Mouse (Mus musculus) hindbrain, embryonic 15.5 days (tissue): Measurements from ENCODE around the gene Frmd4b. TPM values are rescaled to one million over a fixed set of nuclear protein-coding genes. Genes with fewer than 3 reads are reported as not detected.

Source experiments
- ATAC-seq: fragments of 200-750 bp; cut with Nextera tagmentation; 2 replicates; pipeline ENCODE4 v1.8.0; 2017; ENCODE audit warnings: low read depth, moderate number of reproducible peaks, moderate TSS enrichment; ENCODE audit not compliant: low FRiP score
- H3K27ac ChIP-seq: fragments of 300-500 bp; sonication (generic); replicated peaks from 2 replicates; pipeline ENCODE4 v1.5.1; 2015; ENCODE audit warnings: mild to moderate bottlenecking, inconsistent platforms
- H3K27me3 ChIP-seq: fragments of 300-500 bp; sonication (generic); 2 replicates; pipeline ENCODE4 v1.6.1; 2015; ENCODE audit warnings: control low read depth, inconsistent platforms
- H3K36me3 ChIP-seq: fragments of 300-500 bp; sonication (generic); 2 replicates; pipeline ENCODE4 v1.6.1; 2015; ENCODE audit warnings: control low read depth, inconsistent platforms
- H3K4me1 ChIP-seq: fragments of 300-500 bp; sonication (generic); replicated peaks from 2 replicates; pipeline ENCODE4 v1.6.1; 2015; ENCODE audit warnings: control low read depth, inconsistent platforms
- H3K4me2 ChIP-seq: fragments of 300-500 bp; sonication (generic); 2 replicates; pipeline ENCODE4 v1.6.1; 2015; ENCODE audit warnings: moderate library complexity, mild to moderate bottlenecking, inconsistent platforms
- H3K4me3 ChIP-seq: fragments of 300-500 bp; sonication (generic); 2 replicates; pipeline ENCODE4 v1.5.1; 2015; ENCODE audit warnings: mild to moderate bottlenecking, inconsistent platforms
- H3K9ac ChIP-seq: fragments of 300-500 bp; sonication (generic); 2 replicates; pipeline ENCODE4 v1.6.1; 2015; ENCODE audit warnings: inconsistent platforms
- H3K9me3 ChIP-seq: fragments of 300-500 bp; sonication (generic); 2 replicates; pipeline ENCODE4 v1.6.1; 2016; ENCODE audit warnings: control low read depth, inconsistent platforms
- WGBS: fragments of 180-500 bp; shearing (Covaris S2); methylation state at CpG from one replicate; pipeline ENCODE4 v1.1.7; 2015; 5-methylcytosine and 5-hydroxymethylcytosine counted together
- polyA plus RNA-seq: library from polyadenylated mRNA; unstranded; fragments of >200 nt; fragmentation: Nextera tagmentation; extraction: Ambion mirVana; gene quantifications from 2 replicates; pipeline ENCODE4 v1.2.1, GENCODE M21; 2015

Frmd4b gene
- 22.1 and 22.7 TPM in 2 replicates for polyA plus RNA-seq

- Histone ChIP-seq H3K4me1 (peaks cover 30% of the 10 kb centered on the region), H3K27me3 (no peaks in the 10 kb centered on the region), H3K4me2 (peak within 1 kb of the TSS; percentile 92), H3K27ac (peak within 1 kb of the TSS; percentile 92), H3K9me3 (no peaks in the 10 kb centered on the region), H3K36me3 (no peaks in the 10 kb centered on the region), H3K9ac (peak within 1 kb of the TSS; percentile 79), H3K4me3 (peak within 1 kb of the TSS; percentile 82)
- WGBS, result under 1% methylated on average over 42 of the region's 42 CpGs
- peak; percentile 95 for ATAC-seq
Observed at GRCm38 (mm10) chr6:97617266-97617743, at the start of gene Frmd4b. Frmd4b (minus strand) TSS chr6:97617541.

GRCm38 (mm10) chr6:97666417-97666816 lies 49.1 kb upstream of the Frmd4b start:
- no peak overlapping the region for H3K9ac ChIP-seq
- H3K27me3 ChIP-seq, result no peaks in the 10 kb centered on the region
- H3K4me3 ChIP-seq, result no peak overlapping the region
- H3K27ac ChIP-seq, result peak overlapping the region; percentile 32; the same call in 1 of the 2 replicates
- H3K9me3 ChIP-seq, result no peaks in the 10 kb centered on the region
- WGBS, result 12% methylated on average over 2 of the region's 2 CpGs
- no peak overlapping the region for H3K4me2 ChIP-seq
- ATAC-seq, result no peak
- no peaks in the 10 kb centered on the region for H3K36me3 ChIP-seq
- H3K4me1 ChIP-seq, result peaks cover 16% of the 10 kb centered on the region

GRCm38 (mm10) chr6:97658921-97659320 lies 41.6 kb upstream of the Frmd4b start:
- Histone ChIP-seq H3K27me3 (no peaks in the 10 kb centered on the region), H3K4me1 (no peaks in the 10 kb centered on the region), H3K9me3 (no peaks in the 10 kb centered on the region), H3K36me3 (no peaks in the 10 kb centered on the region), H3K4me3 (no peak overlapping the region), H3K9ac (no peak overlapping the region), H3K27ac (no peak overlapping the region), H3K4me2 (no peak overlapping the region)
- 79% methylated on average over 6 of the region's 6 CpGs for WGBS
- ATAC-seq, result no peak

GRCm38 (mm10) chr6:97655986-97656385 lies 38.6 kb upstream of the Frmd4b start:
- H3K9me3 ChIP-seq, result no peaks in the 10 kb centered on the region
- no peak overlapping the region for H3K27ac ChIP-seq
- H3K4me2 ChIP-seq, result no peak overlapping the region
- H3K9ac ChIP-seq, result no peak overlapping the region
- H3K27me3 ChIP-seq, result no peaks in the 10 kb centered on the region
- WGBS, result 83% methylated on average over 3 of the region's 3 CpGs
- ATAC-seq, result no peak
- H3K4me3 ChIP-seq, result no peak overlapping the region
- no peaks in the 10 kb centered on the region for H3K4me1 ChIP-seq
- H3K36me3 ChIP-seq, result no peaks in the 10 kb centered on the region

- Histone ChIP-seq H3K4me2 (no peak overlapping the region), H3K4me3 (no peak overlapping the region), H3K9ac (no peak overlapping the region), H3K36me3 (no peaks in the 10 kb centered on the region), H3K27ac (no peak overlapping the region), H3K4me1 (no peaks in the 10 kb centered on the region), H3K27me3 (no peaks in the 10 kb centered on the region), H3K9me3 (no peaks in the 10 kb centered on the region)
- WGBS, result 93% methylated on average over 14 of the region's 14 CpGs
- no peak for ATAC-seq
Observed at GRCm38 (mm10) chr6:97647501-97647900, 30.2 kb upstream of the Frmd4b start.

GRCm38 (mm10) chr6:97623330-97623729 lies 6.0 kb upstream of the Frmd4b start:
- Histone ChIP-seq H3K27me3 (no peaks in the 10 kb centered on the region), H3K4me3 (no peak overlapping the region), H3K27ac (no peak overlapping the region), H3K4me1 (no peaks in the 10 kb centered on the region), H3K36me3 (no peaks in the 10 kb centered on the region), H3K9me3 (no peaks in the 10 kb centered on the region), H3K9ac (no peak overlapping the region), H3K4me2 (no peak overlapping the region)
- WGBS, result 59% methylated on average over 9 of the region's 9 CpGs
- ATAC-seq, result no peak

GRCm38 (mm10) chr6:97622236-97622635 lies 4.9 kb upstream of the Frmd4b start:
- Histone ChIP-seq H3K27ac (no peak overlapping the region), H3K4me1 (no peaks in the 10 kb centered on the region; the same call in 1 of the 2 replicates), H3K27me3 (no peaks in the 10 kb centered on the region), H3K4me2 (no peak overlapping the region), H3K9ac (no peak overlapping the region), H3K9me3 (no peaks in the 10 kb centered on the region), H3K4me3 (no peak overlapping the region), H3K36me3 (no peaks in the 10 kb centered on the region)
- WGBS, result 55% methylated on average over 5 of the region's 5 CpGs
- ATAC-seq, result no peak

GRCm38 (mm10) chr6:97617774-97618173 lies 433 bp upstream of the Frmd4b start:
- Histone ChIP-seq H3K4me3 (peak overlapping the region; percentile 82), H3K27me3 (no peaks in the 10 kb centered on the region), H3K9ac (peak overlapping the region; percentile 79; the same call in 1 of the 2 replicates), H3K27ac (peak overlapping the region; percentile 92), H3K9me3 (no peaks in the 10 kb centered on the region), H3K4me1 (peaks cover 30% of the 10 kb centered on the region), H3K4me2 (peak overlapping the region; percentile 92), H3K36me3 (no peaks in the 10 kb centered on the region)
- peak; percentile 19; the same call in 1 of the 2 replicates for ATAC-seq
- 24% methylated on average over 7 of the region's 7 CpGs for WGBS

- Histone ChIP-seq H3K36me3 (no peaks in the 10 kb centered on the region), H3K9me3 (no peaks in the 10 kb centered on the region), H3K9ac (peak overlapping the region; percentile 79), H3K4me3 (peak overlapping the region; percentile 82), H3K4me2 (peak overlapping the region; percentile 92), H3K27me3 (no peaks in the 10 kb centered on the region), H3K27ac (peak overlapping the region; percentile 92), H3K4me1 (peaks cover 30% of the 10 kb centered on the region)
- WGBS, result under 1% methylated on average over 40 of the region's 40 CpGs
- ATAC-seq, result peak; percentile 70
Observed at GRCm38 (mm10) chr6:97616658-97617265, 579 bp downstream of the Frmd4b start.

- H3K27me3 ChIP-seq, result no peaks in the 10 kb centered on the region
- H3K4me1 ChIP-seq, result peaks cover 30% of the 10 kb centered on the region
- no peaks in the 10 kb centered on the region for H3K9me3 ChIP-seq
- H3K9ac ChIP-seq, result peak overlapping the region; percentile 79
- 2% methylated on average over 16 of the region's 16 CpGs for WGBS
- peak overlapping the region; percentile 92 for H3K27ac ChIP-seq
- H3K4me3 ChIP-seq, result peak overlapping the region; percentile 82
- no peaks in the 10 kb centered on the region for H3K36me3 ChIP-seq
- peak overlapping the region; percentile 92 for H3K4me2 ChIP-seq
- ATAC-seq, result no peak
Observed at GRCm38 (mm10) chr6:97615901-97616461, 1.4 kb downstream of the Frmd4b start.

GRCm38 (mm10) chr6:97614179-97614578 lies 3.2 kb downstream of the Frmd4b start:
- Histone ChIP-seq H3K27me3 (no peaks in the 10 kb centered on the region), H3K27ac (no peak overlapping the region), H3K9ac (no peak overlapping the region), H3K4me2 (peak overlapping the region; percentile 92), H3K9me3 (no peaks in the 10 kb centered on the region), H3K4me3 (no peak overlapping the region), H3K36me3 (no peaks in the 10 kb centered on the region), H3K4me1 (peaks cover 37% of the 10 kb centered on the region)
- no peak for ATAC-seq

GRCm38 (mm10) chr6:97612861-97613260 lies 4.5 kb downstream of the Frmd4b start:
- H3K27ac ChIP-seq, result no peak overlapping the region
- H3K4me2 ChIP-seq, result no peak overlapping the region
- H3K27me3 ChIP-seq, result no peaks in the 10 kb centered on the region
- H3K36me3 ChIP-seq, result no peaks in the 10 kb centered on the region
- H3K9me3 ChIP-seq, result no peaks in the 10 kb centered on the region
- 61% methylated on average over 5 of the region's 5 CpGs for WGBS
- H3K9ac ChIP-seq, result no peak overlapping the region
- peaks cover 41% of the 10 kb centered on the region for H3K4me1 ChIP-seq
- ATAC-seq, result no peak
- no peak overlapping the region for H3K4me3 ChIP-seq
